Mouse (Mus musculus) MEL (cell line): ENCODE measurements around the gene Gna11.

Experiments used
- CTCF ChIP-seq, 3 experiments: IDR thresholded peaks in 2 of 3; conservative IDR thresholded peaks in 1 of 3; 2 replicates each; pipeline ENCODE4 v1.5.1; 2011 to 2012; ENCODE audit warnings: low read length in 3 of 3, low read depth in 2 of 3, mild to moderate bottlenecking in 2 of 3, improper control_type of control experiment in 1 of 3, inconsistent platforms in 1 of 3, mixed read lengths in 1 of 3, moderate library complexity in 1 of 3; ENCODE audit not compliant: control insufficient read depth in 1 of 3, insufficient read depth in 1 of 3, poor library complexity in 1 of 3, severe bottlenecking in 1 of 3
- POLR2A ChIP-seq, 2 experiments: IDR thresholded peaks; 2 replicates each; pipeline ENCODE4 v1.6.1; 2011 to 2012; ENCODE audit warnings: low read length in 2 of 2, mild to moderate bottlenecking in 2 of 2, control low read depth in 1 of 2, improper control_type of control experiment in 1 of 2, low read depth in 1 of 2, moderate library complexity in 1 of 2; ENCODE audit not compliant: control insufficient read depth in 1 of 2, insufficient read depth in 1 of 2, poor library complexity in 1 of 2
- POLR2AphosphoS5 ChIP-seq: IDR thresholded peaks from 2 replicates; pipeline ENCODE4 v1.6.1; 2012; ENCODE audit warnings: low read depth, borderline replicate concordance, mild to moderate bottlenecking, inconsistent platforms, low read length, moderate library complexity, mixed read lengths
- UBTF ChIP-seq: IDR thresholded peaks from 2 replicates; pipeline ENCODE4 v1.6.1; 2012; ENCODE audit warnings: low read depth, mild to moderate bottlenecking, inconsistent platforms, low read length, improper control_type of control experiment, moderate library complexity, borderline replicate concordance; ENCODE audit not compliant: insufficient read depth

GRCm38 (mm10) chr10:81492606-81493240 lies 52.3 kb downstream of the Gna11 start:
- TF ChIP-seq CTCF (IDR thresholded peaks at IDR 0.05 in 2 of 3, conservative IDR thresholded peaks at IDR 0.05 in 1 of 3; ENCODE audit: control insufficient read depth in 1 of 3, insufficient read depth in 1 of 3, low read depth in 2 of 3, low read length in 3 of 3, poor library complexity in 1 of 3, severe bottlenecking in 1 of 3) (no peak), POLR2A (IDR thresholded peaks at IDR 0.05; ENCODE audit: control insufficient read depth in 1 of 2, insufficient read depth in 1 of 2, low read depth in 1 of 2, low read length in 2 of 2, poor library complexity in 1 of 2) (no peak), POLR2AphosphoS5 (no peak), UBTF (no peak)
